Mouse (Mus musculus) adrenal gland, adult (tissue): ENCODE measurements around the gene Arntl2.
A peak's percentile ranks its signal among the peaks of the same experiment; 100 is the strongest.
"Not testable (repeated sequence)": the region's sequence is repeated elsewhere in the genome, so short reads cannot be mapped to it uniquely, and the experiment has no call there.

Source experiments
- DNase-seq, 2 experiments: peaks; one replicate each; pipeline ENCODE4 v3.0.0; 2022 to 2023; ENCODE audit warnings: low spot score in 1 of 2; ENCODE audit not compliant: inconsistent age in 2 of 2

Gene Arntl2

DNA sequence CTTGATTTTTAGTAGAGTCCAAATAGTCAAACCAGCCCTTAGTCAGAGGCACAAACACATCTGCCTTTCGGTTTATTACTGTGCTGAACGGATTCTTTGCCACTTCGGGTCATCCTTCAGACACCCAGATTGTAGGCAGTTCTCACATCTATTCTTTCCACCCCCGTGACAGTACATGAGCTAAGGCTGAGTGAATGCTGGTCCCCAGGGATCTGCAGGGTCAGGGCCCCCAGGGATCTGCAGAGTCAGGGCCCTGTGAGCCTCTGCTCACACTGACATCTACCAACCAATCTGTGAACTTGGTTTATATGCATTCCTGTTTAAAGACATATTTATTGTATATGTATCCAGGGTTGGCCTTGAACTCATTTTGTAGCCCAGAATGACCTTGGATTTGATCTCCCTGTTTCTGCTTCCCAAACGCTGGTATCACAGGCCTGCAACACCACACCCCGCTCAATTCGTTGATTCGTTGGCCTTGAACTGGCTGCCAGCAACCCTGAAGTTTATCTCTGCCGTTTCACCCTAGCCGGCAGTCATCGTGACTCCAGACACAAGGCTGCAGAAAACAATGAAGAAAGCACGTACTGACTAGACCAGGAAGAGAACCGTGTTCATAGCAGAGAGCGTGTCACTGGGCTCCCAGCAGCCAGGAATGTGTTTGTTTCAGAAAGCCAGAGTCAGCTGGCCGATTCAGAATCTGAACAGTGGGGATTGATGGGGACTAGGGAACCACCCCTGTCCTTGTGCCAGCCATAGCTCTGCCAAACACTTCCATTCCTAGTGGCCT, 50.3 kb downstream of the Arntl2 start:
- DNase-seq = peak; percentile 82 to 90

DNA sequence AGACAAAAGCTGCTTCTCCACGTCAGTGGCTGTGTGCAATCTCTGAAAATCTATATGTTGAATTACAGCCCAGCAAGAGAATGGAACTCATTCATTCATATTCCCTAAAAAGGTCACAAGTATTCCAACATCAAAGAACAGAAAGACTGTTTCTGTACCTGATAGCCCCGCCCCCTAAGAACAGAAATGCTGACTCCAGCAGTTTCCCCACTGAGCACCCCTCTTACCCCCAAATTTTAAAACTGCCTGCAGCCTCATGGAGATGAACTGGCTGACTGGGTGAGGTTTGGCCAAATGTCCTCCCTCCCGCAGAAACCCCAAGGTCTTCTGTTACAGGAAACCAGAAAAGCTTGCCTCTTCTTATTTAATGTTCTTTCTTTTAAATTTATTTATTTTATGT, 51.5 kb downstream of the Arntl2 start:
- no peak for DNase-seq

DNA sequence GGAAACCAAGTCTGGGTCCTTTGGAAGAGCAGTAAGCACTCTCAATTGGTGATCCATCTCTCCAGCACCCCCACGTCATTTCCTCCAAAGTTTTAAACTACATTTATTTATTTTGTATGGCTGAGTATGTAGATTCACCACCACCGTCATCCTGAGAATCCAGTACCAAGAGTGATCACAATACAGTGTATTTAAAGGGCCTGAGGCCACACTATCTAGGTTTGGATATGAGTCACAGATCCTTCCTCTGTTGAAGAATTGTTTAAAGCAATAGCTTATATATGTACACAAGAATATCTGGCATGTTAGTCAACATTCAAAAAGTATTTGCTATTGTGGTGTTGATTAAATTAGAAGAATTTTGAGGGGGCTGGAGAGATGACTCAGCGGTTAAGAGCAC, 52.4 kb downstream of the Arntl2 start:
- no peak for DNase-seq

DNA sequence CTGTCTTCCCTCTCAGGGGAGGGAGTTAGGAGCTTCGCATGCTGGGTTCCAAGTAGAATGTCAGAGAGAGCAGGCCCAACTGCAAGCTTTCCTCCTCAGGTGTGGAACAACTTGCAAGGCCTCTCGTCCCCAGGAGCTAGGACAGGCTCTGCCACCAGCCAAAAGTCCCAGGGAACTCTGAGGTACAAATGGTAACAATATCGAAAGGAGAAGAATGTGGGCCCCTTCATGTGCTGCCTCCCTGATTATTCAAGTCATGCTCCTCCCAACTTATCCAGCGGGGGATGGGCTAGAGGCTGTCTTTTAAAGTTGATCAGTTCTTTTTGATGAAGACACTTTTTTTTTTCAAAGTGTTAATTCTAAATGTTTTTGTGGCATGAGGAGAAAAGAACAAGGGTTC, 54.2 kb downstream of the Arntl2 start, which contains the start of gene Smco2:
Gene Smco2, plus strand, starts transcription at position 55 of the 400 bp plus-strand sequence.
- no peak for DNase-seq

DNA sequence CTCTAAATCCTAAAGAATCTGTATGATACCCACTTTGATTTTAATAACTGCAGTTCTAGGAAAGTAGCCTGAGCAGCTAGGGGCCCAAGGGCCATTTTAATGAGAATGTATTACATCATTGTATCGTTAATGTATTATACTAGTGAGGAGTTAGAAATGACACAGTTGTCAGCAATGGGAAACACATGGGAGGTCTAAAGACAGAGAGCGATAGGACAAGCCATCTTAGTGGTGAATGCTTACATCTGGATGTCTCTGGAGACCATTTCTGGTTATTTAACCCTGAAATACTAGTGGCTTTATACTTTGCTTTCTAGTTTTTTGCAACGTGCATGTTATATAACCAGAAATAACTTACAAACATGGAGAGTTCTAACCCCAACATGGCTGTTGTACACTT, 56.1 kb downstream of the Arntl2 start:
- no peak for DNase-seq

DNA sequence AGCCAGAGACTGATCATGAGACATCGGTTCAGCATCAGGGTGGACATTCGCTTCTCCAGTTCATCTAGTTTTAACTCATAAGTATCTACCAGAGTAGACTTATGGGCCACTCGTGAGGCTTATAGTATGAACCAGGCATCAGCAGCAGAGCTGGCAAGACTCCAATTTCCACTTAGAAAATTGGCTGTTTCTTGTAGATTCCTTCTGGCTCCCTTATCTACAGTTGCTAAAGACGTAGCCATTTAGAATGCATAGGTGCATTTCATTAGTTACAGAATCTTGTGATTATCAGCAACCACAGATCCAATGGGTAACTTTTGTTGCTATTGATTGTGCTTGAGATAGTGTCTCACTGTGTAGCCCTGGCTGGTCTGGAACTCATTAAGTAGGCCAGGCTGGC, 56.9 kb downstream of the Arntl2 start:
- no peak for DNase-seq

DNA sequence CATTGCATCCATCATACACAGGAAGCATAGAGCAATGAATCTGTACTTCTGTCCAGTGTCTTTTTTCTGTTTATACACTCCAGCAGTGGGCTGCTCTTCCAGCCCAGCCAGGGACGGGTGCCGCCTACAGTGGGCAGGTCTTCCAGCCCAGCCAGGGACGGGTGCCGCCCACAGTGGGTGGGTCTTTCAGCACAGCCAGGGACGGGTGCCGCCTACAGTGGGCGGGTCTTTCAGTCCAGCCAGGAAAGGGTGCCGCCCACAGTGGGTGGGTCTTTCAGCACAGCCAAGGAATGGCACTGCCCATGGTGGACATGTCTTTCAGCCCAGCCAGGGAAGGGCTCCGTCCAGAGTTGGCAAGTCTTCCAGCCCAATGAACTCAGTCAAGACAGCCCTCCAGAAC, 59.3 kb downstream of the Arntl2 start:
- no peak for DNase-seq

DNA sequence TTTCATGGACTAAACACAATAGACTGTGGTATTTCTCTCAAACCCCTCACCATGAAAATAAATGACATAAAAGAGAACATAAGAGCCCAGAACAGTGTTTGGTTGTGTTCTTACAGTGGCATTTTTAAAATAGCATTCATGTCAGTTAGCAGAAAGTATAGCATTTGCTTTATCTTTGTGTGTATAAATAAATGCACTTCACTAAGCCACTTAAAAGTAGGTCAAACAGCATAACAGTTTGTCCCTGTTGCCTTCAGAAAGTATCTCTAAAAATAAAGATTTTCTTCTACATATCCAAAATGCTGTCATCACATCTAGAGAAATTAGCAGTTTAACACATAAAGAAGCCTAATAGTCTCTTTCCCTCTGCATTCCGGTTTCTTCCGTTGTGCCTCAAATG, 61.5 kb downstream of the Arntl2 start:
- no peak for DNase-seq

DNA sequence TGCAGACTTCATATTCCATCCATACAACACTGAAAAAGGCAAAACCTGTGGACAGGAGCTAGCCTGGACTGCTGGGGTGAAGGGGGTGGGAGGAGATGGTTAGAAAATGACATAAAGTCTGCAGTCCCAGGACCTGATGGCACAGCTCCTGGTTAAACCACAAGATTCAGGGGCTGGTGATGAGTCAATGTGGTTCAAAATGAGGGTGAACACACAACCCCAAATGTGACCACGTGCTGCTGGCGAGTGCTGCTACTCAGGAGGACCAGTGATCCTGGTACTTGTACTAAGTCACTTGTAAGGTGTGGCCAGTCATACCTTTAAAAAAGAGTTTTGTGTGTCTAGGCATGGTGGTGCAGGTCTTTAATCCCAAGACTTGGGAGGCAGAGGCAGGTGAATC, 67.3 kb downstream of the Arntl2 start:
- no peak for DNase-seq

DNA sequence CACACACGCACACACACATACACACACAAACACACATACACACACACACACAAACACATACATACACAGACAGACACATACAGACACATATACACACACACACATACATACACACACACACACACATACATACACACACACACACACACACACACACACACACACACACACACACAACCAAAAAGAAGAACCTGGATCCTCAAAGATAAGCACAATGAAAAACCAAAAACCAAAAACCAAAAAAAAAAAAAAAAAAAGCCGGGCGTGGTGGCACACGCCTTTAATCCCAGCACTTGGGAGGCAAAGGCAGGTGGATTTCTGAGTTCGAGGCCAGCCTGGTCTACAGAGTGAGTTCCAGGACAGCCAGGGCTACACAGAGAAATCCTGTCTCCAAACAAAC, 68.5 kb downstream of the Arntl2 start:
- DNase-seq = not testable (repeated sequence)

DNA sequence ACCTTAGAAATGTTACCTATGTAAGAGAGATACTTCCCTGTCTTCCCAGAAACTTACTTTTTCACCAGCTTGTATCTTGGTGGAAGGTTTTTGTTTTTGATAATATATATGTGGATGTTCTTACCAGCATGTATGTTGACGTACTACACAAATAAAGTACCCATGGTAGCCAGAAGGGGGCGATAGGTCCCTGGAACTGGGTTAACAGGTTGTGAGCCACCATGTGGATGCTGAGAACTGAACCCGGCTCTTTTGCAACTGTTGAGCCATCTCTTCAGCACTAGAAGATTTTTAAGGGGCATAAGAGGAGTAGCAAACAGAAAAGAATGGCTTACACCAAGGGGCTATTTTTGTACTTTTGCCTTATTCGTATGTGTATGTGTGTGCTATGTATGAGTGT, 69.8 kb downstream of the Arntl2 start:
- DNase-seq = peak in 1 of 2 experiments; percentile 36

DNA sequence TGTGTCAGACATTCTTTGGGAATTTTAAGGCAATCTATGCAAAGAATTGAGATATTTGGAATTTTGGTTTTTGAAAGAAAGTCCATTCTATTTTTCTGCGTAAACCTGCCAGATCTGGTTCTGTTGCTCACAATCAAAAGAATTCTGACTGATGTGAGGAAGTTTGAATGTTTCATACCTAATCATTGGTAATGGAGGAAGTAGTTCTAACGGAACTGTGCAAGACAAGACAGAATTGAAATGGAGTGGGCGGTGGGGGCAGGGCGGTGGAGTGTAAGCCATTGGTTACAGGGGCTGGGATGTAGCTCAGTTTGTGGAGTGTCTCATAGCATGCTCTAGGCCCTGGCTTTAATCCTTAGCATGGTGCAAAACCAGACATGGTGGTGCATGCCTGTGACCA, 76.1 kb downstream of the Arntl2 start:
- no peak for DNase-seq

DNA sequence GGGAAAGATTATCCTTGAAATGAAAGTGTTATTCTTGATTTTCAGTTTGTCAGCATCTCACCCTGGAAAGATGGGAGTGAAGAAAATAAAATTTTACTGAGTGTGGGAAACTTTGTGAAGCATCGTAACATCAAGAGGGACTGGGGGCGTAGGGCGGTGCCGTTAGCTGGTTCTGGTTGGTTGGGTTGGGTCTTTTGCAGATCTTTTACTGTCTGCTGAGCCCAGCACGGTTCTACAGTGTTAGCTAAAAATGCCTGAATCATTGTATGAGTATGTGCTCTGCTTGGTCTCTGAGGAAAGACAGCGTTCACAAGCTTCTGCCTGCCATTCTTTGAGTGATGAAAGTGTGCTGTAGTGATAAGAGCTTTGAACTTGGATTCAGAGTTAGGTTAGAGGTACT, 78.6 kb downstream of the Arntl2 start:
- DNase-seq = no peak

DNA sequence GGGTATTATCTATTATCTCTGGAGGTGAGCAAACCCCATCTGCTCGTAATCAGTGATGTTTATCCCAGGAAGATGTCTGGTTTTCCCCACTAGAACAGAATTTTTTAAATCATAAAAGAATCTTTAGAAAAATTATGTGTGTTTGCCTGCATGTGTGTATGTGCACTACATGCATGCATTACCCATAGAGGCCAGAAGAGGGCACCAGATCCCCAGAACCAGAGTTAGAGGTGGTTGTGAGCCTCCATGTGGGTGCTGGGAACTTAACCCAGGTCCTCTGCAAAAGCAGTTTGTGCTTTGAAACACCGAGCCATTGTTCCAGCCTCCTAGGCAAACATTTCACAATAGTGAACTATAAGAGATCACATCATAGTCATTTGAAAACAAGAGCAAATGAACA, 81.0 kb downstream of the Arntl2 start:
- no peak for DNase-seq

DNA sequence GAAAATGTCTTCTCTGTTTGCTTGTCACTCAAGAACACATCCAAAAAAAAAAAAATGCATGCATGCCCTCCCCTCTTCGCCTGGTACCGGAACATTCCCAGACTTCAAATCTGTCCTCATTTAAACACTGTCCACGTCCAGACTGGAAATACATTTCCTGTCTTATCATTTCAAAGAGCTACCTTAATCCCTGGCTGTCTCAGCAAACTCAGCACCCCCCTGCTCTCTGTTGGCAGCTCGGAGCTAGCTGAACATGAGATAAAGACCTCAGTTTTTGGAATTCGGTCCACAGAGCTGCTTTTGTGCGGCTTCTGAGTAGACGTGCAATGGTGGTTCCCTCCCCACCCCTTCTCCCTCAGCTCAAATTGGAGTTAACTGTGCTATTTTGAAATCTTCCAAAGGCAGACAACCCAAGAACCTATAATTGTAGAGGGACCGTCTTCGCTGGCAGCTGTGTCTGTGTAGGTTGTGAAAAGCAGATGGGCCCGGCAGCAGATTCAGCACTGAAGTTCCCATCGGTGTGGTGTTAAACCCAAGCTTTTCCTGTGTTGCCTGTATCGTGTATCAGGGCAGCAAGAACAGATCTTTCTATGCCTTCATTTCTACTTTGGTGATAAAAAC, 81.7 kb downstream of the Arntl2 start:
- DNase-seq = no peak

DNA sequence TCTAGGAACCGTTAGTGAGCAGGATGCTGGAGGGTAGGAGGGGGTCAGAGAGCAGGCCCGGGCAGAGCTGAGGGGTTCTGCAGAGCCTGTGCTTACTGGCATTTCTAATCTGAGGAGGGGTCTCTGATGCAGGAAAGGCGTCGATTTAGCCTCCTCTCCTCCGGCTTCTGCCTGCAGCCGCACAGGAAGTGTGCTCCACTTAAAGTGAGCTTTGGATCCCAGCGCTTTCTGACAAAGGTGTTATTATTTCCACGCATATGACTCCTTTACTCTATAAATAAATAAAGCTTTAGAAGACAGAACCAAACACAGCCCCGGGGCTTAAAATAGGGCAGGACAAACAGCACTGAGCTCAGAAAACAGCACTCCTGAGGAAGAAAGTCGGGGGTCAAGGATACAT, 83.1 kb downstream of the Arntl2 start:
- DNase-seq = no peak

DNA sequence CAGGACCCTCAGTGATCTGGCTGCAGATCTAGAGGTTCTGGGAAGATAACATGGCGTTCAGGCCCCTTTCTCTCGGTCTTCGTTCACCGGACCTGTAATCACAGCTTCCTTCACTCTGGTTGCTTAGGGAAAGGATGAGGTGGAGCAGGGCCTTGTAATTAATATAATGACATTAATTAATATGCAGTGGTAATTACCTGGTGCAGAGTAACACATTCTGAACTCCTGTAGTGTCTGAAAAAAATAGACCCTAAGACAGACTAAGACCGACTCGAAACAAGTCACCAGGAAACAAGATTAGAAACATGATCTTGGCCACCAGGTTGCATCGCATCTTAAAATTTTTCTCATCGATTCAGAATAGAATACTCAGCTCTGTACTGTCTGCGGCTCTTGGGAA, 84.0 kb downstream of the Arntl2 start:
- DNase-seq = no peak

DNA sequence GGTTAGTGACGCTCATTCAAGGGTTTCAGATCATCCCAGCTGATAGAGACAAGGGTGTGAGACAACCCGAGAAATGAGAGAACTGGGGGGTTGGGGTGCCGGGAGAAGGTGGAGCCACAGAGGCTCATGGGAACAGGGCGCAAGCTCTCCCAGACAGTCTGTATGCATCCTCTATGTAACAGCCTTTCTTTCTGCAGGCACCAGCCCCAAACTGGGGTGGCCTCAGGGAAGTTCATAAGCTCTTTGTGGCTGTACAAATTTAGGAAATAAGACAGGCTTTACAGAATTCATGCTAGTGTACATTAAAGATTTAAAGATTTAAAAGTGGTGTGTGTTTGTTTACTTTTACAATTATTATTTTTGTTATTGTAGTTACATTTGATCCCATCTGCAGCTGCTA, 84.4 kb downstream of the Arntl2 start:
- DNase-seq = no peak

DNA sequence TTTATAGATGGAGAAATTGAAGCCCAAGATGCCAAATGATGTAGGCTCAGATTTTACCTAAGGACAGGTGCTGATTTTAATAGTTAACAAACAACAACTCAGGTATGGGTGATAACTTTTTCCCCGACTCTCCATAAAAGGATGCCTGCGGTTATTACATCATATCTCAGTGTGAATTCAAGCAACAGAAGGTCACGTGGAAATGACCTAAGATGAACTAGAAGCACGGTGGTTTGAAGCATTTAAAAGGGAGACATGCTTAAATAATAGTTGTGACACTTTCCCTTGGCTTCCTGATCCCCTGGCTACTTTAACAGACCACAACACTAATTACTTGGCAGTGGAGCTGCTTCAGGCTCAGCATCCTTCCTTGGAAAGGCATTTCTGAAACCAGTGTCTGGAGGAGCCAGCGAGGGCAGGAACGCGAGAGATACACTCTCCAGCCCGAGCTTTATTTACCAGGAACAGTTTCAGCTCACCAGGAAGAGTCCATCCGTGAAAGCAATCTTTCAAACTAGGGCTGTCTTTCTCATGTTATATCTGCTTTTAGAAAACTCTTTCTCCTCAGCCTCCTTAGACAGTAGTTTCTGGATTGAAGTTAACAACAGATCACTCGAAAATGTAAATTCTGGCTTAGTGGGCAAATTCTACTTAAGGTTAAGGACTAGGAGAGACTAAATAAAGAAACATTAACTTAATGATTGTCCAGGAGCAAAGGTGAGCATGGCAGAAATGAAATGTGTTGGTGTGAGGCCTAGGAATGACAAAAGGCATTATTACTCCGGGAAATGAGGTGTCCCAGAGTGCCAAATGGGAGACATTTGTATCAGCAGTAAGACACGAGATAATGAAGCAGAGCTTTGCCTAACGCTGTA, 86.3 kb downstream of the Arntl2 start:
- no peak for DNase-seq
